ENCODE assay signal across 23 mouse cellular contexts in genomic region chr4:34964906-34965305, GRCm38 (mm10).
DNase-seq lines count a peak whose midpoint lies in the region; ATAC-seq and TF ChIP-seq lines count a peak whose summit lies in the region.
"Had no signal": no experiment of that assay in that cellular context is flagged by ENCODE, and none has a peak within 500 bp of the region (broad histone marks: within the 10 kb centered on the region; RNA-seq: fewer than 3 reads in every experiment).

No protein-coding gene starts in this region.

- WGBS in forebrain, embryonic 11.5 days, result 77% methylated on average over 10 of the region's 10 CpGs
- 35% methylated on average over 10 of the region's 10 CpGs for WGBS in forebrain, embryonic 16.5 days
- 15% methylated on average over 10 of the region's 10 CpGs for WGBS in lung, embryonic 15.5 days
- WGBS in stomach, postnatal 0 days, result 17% methylated on average over 10 of the region's 10 CpGs

- TF ChIP-seq CTCF in layer of hippocampus, adult 2 months (conservative IDR thresholded peaks at IDR 0.05), result no peak
- TF ChIP-seq CTCF in stomach, postnatal 0 days (IDR thresholded peaks at IDR 0.05; ENCODE audit: low read depth), result no peak

- DNase-seq in forebrain, embryonic 11.5 days (ENCODE audit: low spot score), result peak; percentile 29
- peak; percentile 19 to 41 for DNase-seq in layer of hippocampus, adult 2 months (ENCODE audit: low spot score in 2 of 2)
- DNase-seq in layer of hippocampus, postnatal 14 days (ENCODE audit: low spot score in 2 of 2), result no peak
- no peak for DNase-seq in lung, adult 18-20 months
- peak; percentile 28 for DNase-seq in stomach, postnatal 0 days (ENCODE audit: low spot score)
- DNase-seq: adrenal gland, adult 8-10 months; cerebellum, postnatal 10 days; gastrocnemius, postnatal 14 days; heart, adult 2 months; heart, postnatal 4 days; kidney, adult 18-20 months; kidney, postnatal 14 days; lung, adult 2 months; thymus, postnatal 25 days had no signal

- no peak overlapping the region for H3K9ac ChIP-seq in forebrain, embryonic 11.5 days (ENCODE audit: low read length)
- no peak overlapping the region for H3K9ac ChIP-seq in forebrain, embryonic 16.5 days (replicated peaks; ENCODE audit: low read depth, low read length)
- no peak overlapping the region for H3K9ac ChIP-seq in lung, embryonic 15.5 days
- no peak overlapping the region for H3K9ac ChIP-seq in stomach, postnatal 0 days (ENCODE audit: low read length)
- H3K9ac ChIP-seq: embryonic facial prominence, embryonic 15.5 days; heart, embryonic 15.5 days; midbrain, embryonic 12.5 days; neural tube, embryonic 12.5 days had no signal

- no peak for ATAC-seq in forebrain, embryonic 11.5 days (replicated peaks; ENCODE audit: low FRiP score)
- ATAC-seq in forebrain, embryonic 16.5 days, result no peak
- no peak for ATAC-seq in lung, embryonic 15.5 days (ENCODE audit: borderline replicate concordance, extremely low read depth, low FRiP score, low TSS enrichment)
- 0 out of 2 replicates have a peak, but pooled peaks have one; percentile 58 for ATAC-seq in stomach, postnatal 0 days (ENCODE audit: low FRiP score, low TSS enrichment)
- ATAC-seq: CD4-positive, CD25-positive, alpha-beta regulatory T cell, adult 4 months; hindbrain, embryonic 16.5 days; Patski had no signal

- H3K36me3 ChIP-seq in forebrain, embryonic 11.5 days (ENCODE audit: control insufficient read depth, insufficient read depth, low read length), result no peaks in the 10 kb centered on the region
- no peaks in the 10 kb centered on the region for H3K36me3 ChIP-seq in forebrain, embryonic 16.5 days (ENCODE audit: control insufficient read depth, insufficient read depth)
- H3K36me3 ChIP-seq in lung, embryonic 15.5 days, result no peaks in the 10 kb centered on the region
- no peaks in the 10 kb centered on the region for H3K36me3 ChIP-seq in stomach, postnatal 0 days (ENCODE audit: control insufficient read depth, insufficient read depth, low read length)
- H3K36me3 ChIP-seq: embryonic facial prominence, embryonic 15.5 days; heart, embryonic 15.5 days; midbrain, embryonic 12.5 days; neural tube, embryonic 12.5 days had no signal

- TF ChIP-seq EP300 in stomach, postnatal 0 days (optimal IDR thresholded peaks at IDR 0.05), result no peak

- H3K27ac ChIP-seq in forebrain, embryonic 11.5 days (ENCODE audit: low read depth, low read length), result no peak overlapping the region
- H3K27ac ChIP-seq in forebrain, embryonic 16.5 days (ENCODE audit: low read length), result no peak overlapping the region
- no peak overlapping the region for H3K27ac ChIP-seq in layer of hippocampus, adult 2 months
- H3K27ac ChIP-seq in lung, embryonic 15.5 days, result peak overlapping the region; percentile 59; the same call in 1 of the 2 replicates
- no peak overlapping the region for H3K27ac ChIP-seq in stomach, postnatal 0 days (replicated peaks)
- H3K27ac ChIP-seq: embryonic facial prominence, embryonic 15.5 days; heart, adult 2 months; heart, embryonic 15.5 days; midbrain, embryonic 12.5 days; neural tube, embryonic 12.5 days had no signal

- no peak overlapping the region for H3K4me2 ChIP-seq in forebrain, embryonic 11.5 days (ENCODE audit: low read depth, low read length, severe bottlenecking)
- no peak overlapping the region for H3K4me2 ChIP-seq in forebrain, embryonic 16.5 days (ENCODE audit: low read length)
- no peak overlapping the region for H3K4me2 ChIP-seq in lung, embryonic 15.5 days
- no peak overlapping the region for H3K4me2 ChIP-seq in stomach, postnatal 0 days (replicated peaks; ENCODE audit: low read depth)
- H3K4me2 ChIP-seq: embryonic facial prominence, embryonic 15.5 days; heart, embryonic 15.5 days; midbrain, embryonic 12.5 days; neural tube, embryonic 12.5 days had no signal

- H3K27me3 ChIP-seq in forebrain, embryonic 11.5 days (ENCODE audit: control insufficient read depth, insufficient read depth, low read length), result no peaks in the 10 kb centered on the region
- H3K27me3 ChIP-seq in forebrain, embryonic 16.5 days (replicated peaks; ENCODE audit: control insufficient read depth, insufficient read depth, low read length), result no peaks in the 10 kb centered on the region
- H3K27me3 ChIP-seq in lung, embryonic 15.5 days, result no peaks in the 10 kb centered on the region
- H3K27me3 ChIP-seq in stomach, postnatal 0 days (ENCODE audit: control insufficient read depth, insufficient read depth, low read length), result no peaks in the 10 kb centered on the region
- H3K27me3 ChIP-seq: embryonic facial prominence, embryonic 15.5 days; heart, embryonic 15.5 days; midbrain, embryonic 12.5 days; neural tube, embryonic 12.5 days; Patski had no signal

- H3K9me3 ChIP-seq in forebrain, embryonic 11.5 days (ENCODE audit: control insufficient read depth, low read length), result no peaks in the 10 kb centered on the region
- no peaks in the 10 kb centered on the region for H3K9me3 ChIP-seq in forebrain, embryonic 16.5 days (ENCODE audit: control insufficient read depth, low read length)
- H3K9me3 ChIP-seq in lung, embryonic 15.5 days, result no peaks in the 10 kb centered on the region
- no peaks in the 10 kb centered on the region for H3K9me3 ChIP-seq in stomach, postnatal 0 days (ENCODE audit: control insufficient read depth, low read length)
- H3K9me3 ChIP-seq: embryonic facial prominence, embryonic 15.5 days; heart, embryonic 15.5 days; midbrain, embryonic 12.5 days; neural tube, embryonic 12.5 days had no signal

- H3K4me3 ChIP-seq in forebrain, embryonic 11.5 days (ENCODE audit: low read depth, low read length), result no peak overlapping the region
- no peak overlapping the region for H3K4me3 ChIP-seq in forebrain, embryonic 16.5 days (replicated peaks; ENCODE audit: low read length)
- no peak overlapping the region for H3K4me3 ChIP-seq in layer of hippocampus, adult 2 months
- H3K4me3 ChIP-seq in lung, embryonic 15.5 days, result no peak overlapping the region
- H3K4me3 ChIP-seq in stomach, postnatal 0 days (ENCODE audit: low read depth, low read length), result no peak overlapping the region
- H3K4me3 ChIP-seq: embryonic facial prominence, embryonic 15.5 days; heart, adult 2 months; heart, embryonic 15.5 days; midbrain, embryonic 12.5 days; neural tube, embryonic 12.5 days had no signal

- no peaks in the 10 kb centered on the region for H3K4me1 ChIP-seq in forebrain, embryonic 11.5 days (replicated peaks; ENCODE audit: control insufficient read depth, insufficient read depth, low read length)
- no peaks in the 10 kb centered on the region; the same call in 1 of the 2 replicates for H3K4me1 ChIP-seq in forebrain, embryonic 16.5 days (replicated peaks; ENCODE audit: control insufficient read depth, insufficient read depth, low read length)
- H3K4me1 ChIP-seq in lung, embryonic 15.5 days, result peaks cover 35% of the 10 kb centered on the region
- H3K4me1 ChIP-seq in stomach, postnatal 0 days (replicated peaks; ENCODE audit: control insufficient read depth, insufficient read depth), result peaks cover 6% of the 10 kb centered on the region
- H3K4me1 ChIP-seq: embryonic facial prominence, embryonic 15.5 days; midbrain, embryonic 12.5 days; neural tube, embryonic 12.5 days had no signal

Comparison
In these comparisons a context has a peak if more than half of its experiments do, and no peak if none do; other contexts are left out.
1. DNase-seq: peak in forebrain, embryonic 11.5 days (single experiment), layer of hippocampus, adult 2 months (2 of 2) and stomach, postnatal 0 days (single experiment); none in layer of hippocampus, postnatal 14 days (0 of 2) and lung, adult 18-20 months (0 of 2).